Mouse (Mus musculus): ENCODE measurements around the gene Gm10964. TPM values are rescaled to one million over a fixed set of nuclear protein-coding genes. Genes with fewer than 3 reads are reported as not detected.

Gene Gm10964
- polyA plus RNA-seq, 1 experiment from 2014 or later: not detected

DNA sequence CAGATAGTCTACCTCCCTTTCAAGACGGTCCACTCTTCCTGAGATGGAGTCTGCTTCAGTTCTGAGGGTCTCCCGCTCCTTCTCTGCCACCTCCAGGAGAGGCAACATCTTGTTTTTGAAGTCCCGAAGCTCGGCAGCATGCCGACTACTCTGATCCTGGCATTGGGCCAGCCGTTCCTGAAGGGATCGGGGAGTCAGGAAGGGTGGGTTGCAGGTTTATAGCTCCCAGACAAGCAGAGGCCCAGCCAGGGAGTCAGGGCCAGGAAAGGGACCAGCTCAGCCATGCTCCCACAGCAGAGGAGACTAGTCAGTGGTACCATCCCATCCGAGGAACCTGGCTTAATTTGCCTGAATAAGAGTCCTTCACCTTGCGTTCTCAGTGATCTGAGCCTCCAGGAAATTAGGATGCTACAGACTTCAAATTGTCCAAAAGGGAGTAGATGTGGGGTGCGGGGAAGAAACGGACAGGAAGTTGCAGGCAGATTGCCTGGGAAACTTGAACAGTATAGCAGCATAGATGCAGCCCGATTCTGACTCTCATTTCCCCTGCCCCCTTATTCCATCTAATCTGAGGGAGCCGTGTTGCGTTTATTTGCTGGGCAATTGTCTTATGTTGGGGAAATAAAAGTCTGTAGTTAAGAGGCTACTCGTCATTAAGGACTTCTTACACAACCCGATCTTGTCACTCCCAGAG is 2.0 kb upstream of the Gm10964 start:
- 32% methylated on average over 16 of the region's 16 CpGs for WGBS
- H3K36me3 ChIP-seq (ENCODE audit: control insufficient read depth, insufficient read depth, low read length): peaks cover 8% of the 10 kb centered on the region; the same call in 1 of the 2 replicates
- ATAC-seq (ENCODE audit: insufficient number of reproducible peaks, insufficient read depth, low FRiP score, low read depth): no peak

DNA sequence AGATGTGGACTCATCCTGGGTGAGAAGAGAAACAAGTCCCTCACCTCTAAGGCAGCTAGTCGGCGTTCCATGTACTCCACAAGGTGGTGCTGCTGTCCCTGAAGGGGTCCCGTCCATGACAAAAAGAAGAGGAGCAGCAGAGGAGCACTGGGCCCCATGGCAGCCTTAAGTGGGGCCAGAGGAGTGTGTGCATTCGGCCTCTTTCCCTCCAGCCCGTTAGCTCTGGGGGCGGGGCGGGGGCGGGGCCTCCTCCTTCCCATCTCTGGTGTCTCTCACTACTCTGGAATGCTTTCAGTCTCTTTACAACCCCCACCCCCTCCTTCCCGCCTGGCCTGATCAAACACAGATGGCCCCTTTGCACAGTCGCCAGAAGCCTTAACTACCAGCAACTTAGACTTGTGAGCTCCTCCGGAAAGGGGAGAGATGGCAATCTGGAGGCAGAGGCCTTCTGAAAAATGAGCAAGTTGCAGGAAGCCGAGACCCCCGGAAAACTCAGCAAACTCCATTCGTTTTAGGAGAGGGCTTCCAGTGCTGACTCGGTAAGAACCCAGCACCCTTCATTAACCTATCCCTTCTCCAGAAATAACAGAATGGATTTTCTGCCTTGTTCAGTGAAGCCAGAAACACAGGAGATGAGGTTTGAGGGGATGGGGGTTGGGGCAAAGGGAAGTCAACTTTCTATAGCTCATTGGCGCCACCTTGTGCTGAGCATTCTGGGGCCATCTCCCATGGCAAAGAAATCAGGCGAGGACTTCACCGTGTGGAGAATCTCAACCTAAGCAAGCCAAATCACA is 1.2 kb upstream of the Gm10964 start, which contains the start of gene Olfml3:
Gene Olfml3, minus strand, starts transcription at position 224 of the 794 bp plus-strand sequence.
- Histone ChIP-seq H3K4me1 (ENCODE audit: control insufficient read depth, insufficient read depth, low read length) (peaks cover 36% of the 10 kb centered on the region), H3K27ac (ENCODE audit: low read length) (peak within 1 kb of the TSS; percentile 97), H3K4me3 (ENCODE audit: low read depth, low read length) (peak within 1 kb of the TSS; percentile 37), H3K9ac (replicated peaks; ENCODE audit: low read depth, low read length) (peak within 1 kb of the TSS; percentile 57), H3K4me2 (replicated peaks; ENCODE audit: low read depth, low read length) (peak within 1 kb of the TSS; percentile 62), H3K27me3 (ENCODE audit: control insufficient read depth, insufficient read depth, low read length) (no peaks in the 10 kb centered on the region), H3K9me3 (ENCODE audit: control insufficient read depth, low read depth, low read length) (no peaks in the 10 kb centered on the region), H3K36me3 (ENCODE audit: control insufficient read depth, insufficient read depth, low read length) (peaks cover 10% of the 10 kb centered on the region; the same call in 1 of the 2 replicates)
- WGBS: under 1% methylated on average over 18 of the region's 18 CpGs
- peak; percentile 88 for ATAC-seq (ENCODE audit: insufficient number of reproducible peaks, insufficient read depth, low FRiP score, low read depth)

More for the DNA sequence above, 2.0 kb upstream of the Gm10964 start:
- Histone ChIP-seq H3K27ac (ENCODE audit: low read length) (peak overlapping the region; percentile 97), H3K4me2 (replicated peaks; ENCODE audit: low read depth, low read length) (peak overlapping the region; percentile 62), H3K9me3 (ENCODE audit: control insufficient read depth, low read depth, low read length) (no peaks in the 10 kb centered on the region), H3K9ac (replicated peaks; ENCODE audit: low read depth, low read length) (peak overlapping the region; percentile 57), H3K4me3 (ENCODE audit: low read depth, low read length) (peak overlapping the region; percentile 37), H3K27me3 (ENCODE audit: control insufficient read depth, insufficient read depth, low read length) (no peaks in the 10 kb centered on the region), H3K4me1 (ENCODE audit: control insufficient read depth, insufficient read depth, low read length) (peaks cover 36% of the 10 kb centered on the region)

DNA sequence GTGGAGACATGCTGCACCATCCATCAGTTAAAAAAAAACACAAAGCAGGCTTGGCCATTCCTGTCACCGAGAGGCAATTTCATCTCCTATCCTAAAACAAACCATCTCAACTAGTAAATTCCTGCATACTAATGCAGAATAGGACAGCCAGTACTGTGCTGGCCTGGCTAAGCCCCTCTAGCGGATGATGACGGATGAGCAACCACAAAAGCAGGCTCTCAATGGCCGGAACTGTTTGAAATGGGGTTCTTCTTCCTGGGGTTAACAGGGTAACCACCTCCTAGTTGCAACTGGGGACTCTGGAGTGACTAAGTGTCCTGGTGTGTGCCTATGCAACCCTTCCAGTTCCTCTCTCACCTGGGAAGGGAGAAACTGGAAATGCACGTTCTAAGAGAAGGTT is 1.2 kb downstream of the Gm10964 start:
- peaks cover 13% of the 10 kb centered on the region for H3K4me1 ChIP-seq (ENCODE audit: control insufficient read depth, insufficient read depth, low read length)
- ATAC-seq (ENCODE audit: insufficient number of reproducible peaks, insufficient read depth, low FRiP score, low read depth): no peak
- peaks cover 32% of the 10 kb centered on the region for H3K36me3 ChIP-seq (ENCODE audit: control insufficient read depth, insufficient read depth, low read length)
- H3K27me3 ChIP-seq (ENCODE audit: control insufficient read depth, insufficient read depth, low read length): no peaks in the 10 kb centered on the region
- H3K4me3 ChIP-seq (ENCODE audit: low read depth, low read length): no peak overlapping the region
- no peak overlapping the region for H3K9ac ChIP-seq (replicated peaks; ENCODE audit: low read depth, low read length)
- H3K9me3 ChIP-seq (ENCODE audit: control insufficient read depth, low read depth, low read length): no peaks in the 10 kb centered on the region
- WGBS: 45% methylated on average over 5 of the region's 5 CpGs
- no peak overlapping the region for H3K4me2 ChIP-seq (replicated peaks; ENCODE audit: low read depth, low read length)
- no peak overlapping the region for H3K27ac ChIP-seq (ENCODE audit: low read length)

DNA sequence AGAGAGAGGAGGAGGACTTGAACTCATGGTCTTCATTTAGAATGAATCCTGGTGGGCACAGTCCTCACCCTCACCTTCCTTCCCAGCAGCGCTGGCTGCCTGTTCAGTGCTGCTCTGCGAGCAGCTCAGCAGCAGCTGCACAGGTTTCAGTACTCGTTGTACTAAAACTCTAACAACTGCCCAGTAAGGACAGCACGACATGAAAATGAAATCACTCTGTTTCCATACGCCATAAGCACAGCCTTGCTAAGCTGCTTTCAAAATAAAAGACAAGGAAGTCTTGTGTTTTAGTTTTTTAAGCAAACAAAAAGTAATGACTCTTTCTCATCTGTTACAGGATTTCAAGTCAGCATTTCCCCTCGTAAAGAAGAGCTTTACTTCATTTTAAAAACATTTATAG is 4.0 kb downstream of the Gm10964 start:
- Histone ChIP-seq H3K4me1 (ENCODE audit: control insufficient read depth, insufficient read depth, low read length) (peaks cover 4% of the 10 kb centered on the region; the same call in 1 of the 2 replicates), H3K36me3 (ENCODE audit: control insufficient read depth, insufficient read depth, low read length) (peaks cover 47% of the 10 kb centered on the region), H3K27me3 (ENCODE audit: control insufficient read depth, insufficient read depth, low read length) (no peaks in the 10 kb centered on the region), H3K27ac (ENCODE audit: low read length) (no peak overlapping the region), H3K9me3 (ENCODE audit: control insufficient read depth, low read depth, low read length) (no peaks in the 10 kb centered on the region), H3K9ac (replicated peaks; ENCODE audit: low read depth, low read length) (no peak overlapping the region), H3K4me2 (replicated peaks; ENCODE audit: low read depth, low read length) (no peak overlapping the region), H3K4me3 (ENCODE audit: low read depth, low read length) (no peak overlapping the region)
- 78% methylated on average over 6 of the region's 6 CpGs for WGBS
- ATAC-seq (ENCODE audit: insufficient number of reproducible peaks, insufficient read depth, low FRiP score, low read depth): no peak

DNA sequence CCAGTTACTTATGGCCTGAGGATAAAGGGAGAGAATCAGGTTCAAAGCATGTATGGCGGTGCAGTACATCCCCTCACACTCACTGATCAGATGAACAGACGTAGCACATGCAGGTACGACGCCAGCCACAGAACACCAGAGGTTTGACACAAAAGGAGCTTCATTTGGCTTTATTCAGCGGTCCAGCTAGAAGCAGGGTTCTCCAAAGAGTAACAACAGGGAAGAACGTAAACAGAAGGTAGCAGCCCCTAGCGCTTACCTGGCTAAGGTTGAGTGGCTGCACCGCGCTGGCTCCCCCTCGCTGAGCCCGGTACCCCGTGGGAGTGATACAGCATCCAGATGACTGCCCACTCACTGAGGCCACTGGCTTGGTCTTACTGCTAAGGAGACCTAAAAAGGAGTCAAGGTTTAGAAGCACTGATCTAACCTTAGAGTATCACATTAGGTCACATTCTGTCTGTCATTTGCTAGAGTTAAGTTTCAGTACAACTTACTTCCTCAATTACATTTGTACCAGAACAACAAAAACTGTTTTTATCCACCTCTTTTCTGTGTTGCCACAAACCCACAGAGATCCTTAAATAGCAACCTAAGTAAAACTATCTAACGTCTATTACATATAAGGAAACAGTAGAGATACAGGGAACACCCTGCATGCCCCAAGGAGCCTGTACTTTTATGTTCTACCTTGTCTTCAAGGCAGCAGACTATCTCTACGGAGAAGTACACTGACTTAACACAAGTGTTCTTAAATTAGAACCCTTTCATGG is 6.0 kb downstream of the Gm10964 start:
- H3K27ac ChIP-seq (ENCODE audit: low read length): no peak overlapping the region
- peaks cover 67% of the 10 kb centered on the region for H3K36me3 ChIP-seq (ENCODE audit: control insufficient read depth, insufficient read depth, low read length)
- H3K9me3 ChIP-seq (ENCODE audit: control insufficient read depth, low read depth, low read length): no peaks in the 10 kb centered on the region
- no peak overlapping the region for H3K4me3 ChIP-seq (ENCODE audit: low read depth, low read length)
- no peak for ATAC-seq (ENCODE audit: insufficient number of reproducible peaks, insufficient read depth, low FRiP score, low read depth)
- WGBS: 90% methylated on average over 14 of the region's 14 CpGs
- H3K4me2 ChIP-seq (replicated peaks; ENCODE audit: low read depth, low read length): no peak overlapping the region
- no peaks in the 10 kb centered on the region for H3K27me3 ChIP-seq (ENCODE audit: control insufficient read depth, insufficient read depth, low read length)
- H3K9ac ChIP-seq (replicated peaks; ENCODE audit: low read depth, low read length): no peak overlapping the region
- H3K4me1 ChIP-seq (ENCODE audit: control insufficient read depth, insufficient read depth, low read length): peaks cover 4% of the 10 kb centered on the region; the same call in 1 of the 2 replicates

DNA sequence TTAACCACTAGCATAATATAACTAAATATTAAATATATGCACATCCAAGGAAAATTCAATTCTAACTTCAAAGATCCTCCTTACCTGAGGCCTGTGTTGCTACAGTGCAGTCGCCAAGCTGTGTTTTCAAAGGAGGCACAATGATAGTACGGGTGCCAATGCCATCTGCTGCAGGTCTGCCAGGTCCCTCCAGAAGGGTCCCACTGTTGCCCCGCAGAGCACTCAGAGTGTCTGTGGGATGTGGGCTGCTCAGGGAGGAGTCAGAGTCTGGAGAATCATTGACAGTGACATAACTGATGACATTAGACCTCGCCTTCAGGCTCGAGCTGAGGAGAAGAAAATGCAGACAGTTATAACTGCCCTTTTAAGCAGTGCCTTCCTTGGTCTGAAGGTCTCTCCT is 7.5 kb downstream of the Gm10964 start:
- 80% methylated on average over 5 of the region's 5 CpGs for WGBS

GRCm38 (mm10) chr3:103751558-103751957 is 12.4 kb downstream of the Gm10964 start:
- Histone ChIP-seq H3K27ac (ENCODE audit: low read length) (no peak overlapping the region), H3K9me3 (ENCODE audit: control insufficient read depth, low read depth, low read length) (no peaks in the 10 kb centered on the region), H3K4me2 (replicated peaks; ENCODE audit: low read depth, low read length) (no peak overlapping the region), H3K36me3 (ENCODE audit: control insufficient read depth, insufficient read depth, low read length) (peaks cover 59% of the 10 kb centered on the region), H3K4me3 (ENCODE audit: low read depth, low read length) (no peak overlapping the region), H3K9ac (replicated peaks; ENCODE audit: low read depth, low read length) (no peak overlapping the region), H3K4me1 (ENCODE audit: control insufficient read depth, insufficient read depth, low read length) (no peaks in the 10 kb centered on the region), H3K27me3 (ENCODE audit: control insufficient read depth, insufficient read depth, low read length) (no peaks in the 10 kb centered on the region)
- ATAC-seq (ENCODE audit: insufficient number of reproducible peaks, insufficient read depth, low FRiP score, low read depth): no peak
- 91% methylated on average over 2 of the region's 2 CpGs for WGBS

More for the DNA sequence above, 7.5 kb downstream of the Gm10964 start:
- H3K4me3 ChIP-seq (ENCODE audit: low read depth, low read length): no peak overlapping the region
- H3K9ac ChIP-seq (replicated peaks; ENCODE audit: low read depth, low read length): no peak overlapping the region
- peaks cover 74% of the 10 kb centered on the region for H3K36me3 ChIP-seq (ENCODE audit: control insufficient read depth, insufficient read depth, low read length)
- no peak for ATAC-seq (ENCODE audit: insufficient number of reproducible peaks, insufficient read depth, low FRiP score, low read depth)
- no peak overlapping the region for H3K27ac ChIP-seq (ENCODE audit: low read length)
- no peaks in the 10 kb centered on the region for H3K9me3 ChIP-seq (ENCODE audit: control insufficient read depth, low read depth, low read length)
- no peaks in the 10 kb centered on the region for H3K4me1 ChIP-seq (ENCODE audit: control insufficient read depth, insufficient read depth, low read length)
- no peak overlapping the region for H3K4me2 ChIP-seq (replicated peaks; ENCODE audit: low read depth, low read length)
- H3K27me3 ChIP-seq (ENCODE audit: control insufficient read depth, insufficient read depth, low read length): no peaks in the 10 kb centered on the region

- Histone ChIP-seq H3K9ac (replicated peaks; ENCODE audit: low read depth, low read length) (no peak overlapping the region), H3K27ac (ENCODE audit: low read length) (no peak overlapping the region), H3K9me3 (ENCODE audit: control insufficient read depth, low read depth, low read length) (no peaks in the 10 kb centered on the region), H3K4me3 (ENCODE audit: low read depth, low read length) (no peak overlapping the region), H3K4me2 (replicated peaks; ENCODE audit: low read depth, low read length) (no peak overlapping the region), H3K4me1 (ENCODE audit: control insufficient read depth, insufficient read depth, low read length) (no peaks in the 10 kb centered on the region), H3K36me3 (ENCODE audit: control insufficient read depth, insufficient read depth, low read length) (peaks cover 60% of the 10 kb centered on the region), H3K27me3 (ENCODE audit: control insufficient read depth, insufficient read depth, low read length) (no peaks in the 10 kb centered on the region)
- 63% methylated on average over 3 of the region's 3 CpGs for WGBS
- ATAC-seq (ENCODE audit: insufficient number of reproducible peaks, insufficient read depth, low FRiP score, low read depth): no peak
These were observed 16.2 kb downstream of the Gm10964 start for GRCm38 (mm10) chr3:103755351-103755750.
